8 mouse cellular contexts compared by ENCODE assay signal in the genomic region with DNA sequence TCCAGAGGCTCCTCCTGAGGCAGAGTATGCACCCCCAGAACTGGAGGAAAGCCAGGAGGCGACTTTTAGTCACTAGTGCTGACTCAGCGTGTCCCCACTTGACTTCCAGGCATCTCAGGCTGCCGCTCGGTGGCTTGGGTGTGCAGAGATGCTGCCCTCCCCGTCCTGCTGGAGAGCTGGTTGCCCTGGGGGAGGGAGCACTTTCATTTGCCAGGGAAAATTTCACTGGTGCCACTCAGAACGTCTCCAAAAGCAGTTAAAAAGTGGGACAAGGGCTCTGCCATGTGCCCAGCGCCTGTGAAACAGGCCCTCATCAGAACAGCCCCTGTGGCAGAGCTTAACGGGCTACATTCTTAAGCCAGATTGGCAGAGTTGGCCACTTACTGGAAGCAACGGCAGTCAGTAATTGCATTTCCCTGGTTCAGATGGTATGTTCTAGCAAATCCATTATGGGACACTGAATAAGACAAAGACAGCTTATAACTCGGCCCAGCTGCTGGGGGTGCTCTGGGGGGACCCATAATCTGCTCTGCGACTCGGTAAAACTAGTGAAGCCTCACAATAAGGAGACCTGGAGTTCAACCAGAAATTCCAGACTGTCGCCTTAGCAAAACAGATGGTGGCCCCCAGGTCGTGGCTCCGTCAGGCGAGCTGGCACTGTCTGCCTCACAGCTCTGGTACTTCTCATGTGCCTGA.
DNase-seq lines count a peak whose midpoint lies in the region; ATAC-seq lines count a peak whose summit lies in the region.

No protein-coding gene starts in this region.

- 34% methylated on average over 16 of the region's 16 CpGs for WGBS in kidney, embryonic 16.5 days
- WGBS in intestine, embryonic 16.5 days = 58% methylated on average over 16 of the region's 16 CpGs

- H3K4me1 ChIP-seq in kidney, embryonic 16.5 days (ENCODE audit: insufficient read depth, low read length) = peaks cover 52% of the 10 kb centered on the region
- H3K4me1 ChIP-seq in intestine, embryonic 16.5 days (ENCODE audit: control insufficient read depth, insufficient read depth, low read length) = peaks cover 27% of the 10 kb centered on the region

- DNase-seq in kidney, adult 11 months = peak; percentile 38
- peak; percentile 91 for DNase-seq in cerebellum, adult 11-12 months
- DNase-seq in kidney, postnatal 14 days = peak; percentile 80
- DNase-seq in lung, postnatal 14 days = peak; percentile 63
- DNase-seq in embryo, embryonic 10.5 days (ENCODE audit: low spot score) = no peak

- H3K9ac ChIP-seq in kidney, embryonic 16.5 days (replicated peaks; ENCODE audit: low read length) = no peak overlapping the region
- no peak overlapping the region for H3K9ac ChIP-seq in intestine, embryonic 16.5 days (ENCODE audit: low read depth, low read length)

- no peak overlapping the region for H3K27ac ChIP-seq in kidney, embryonic 16.5 days (ENCODE audit: low read length)
- H3K27ac ChIP-seq in intestine, embryonic 16.5 days (ENCODE audit: low read length) = no peak overlapping the region

- H3K9me3 ChIP-seq in kidney, embryonic 16.5 days (ENCODE audit: low read length) = no peaks in the 10 kb centered on the region
- H3K9me3 ChIP-seq in intestine, embryonic 16.5 days (ENCODE audit: control insufficient read depth, low read length) = no peaks in the 10 kb centered on the region

- H3K36me3 ChIP-seq in kidney, embryonic 16.5 days (ENCODE audit: insufficient read depth, low read length) = no peaks in the 10 kb centered on the region
- H3K36me3 ChIP-seq in intestine, embryonic 16.5 days (ENCODE audit: control insufficient read depth, insufficient read depth, low read length) = no peaks in the 10 kb centered on the region

- no peak overlapping the region for H3K4me2 ChIP-seq in kidney, embryonic 16.5 days (replicated peaks; ENCODE audit: low read depth, low read length)
- no peak overlapping the region for H3K4me2 ChIP-seq in intestine, embryonic 16.5 days (ENCODE audit: low read depth, low read length)

- no peak overlapping the region for H3K4me3 ChIP-seq in kidney, embryonic 16.5 days (ENCODE audit: low read length)
- no peak overlapping the region for H3K4me3 ChIP-seq in intestine, embryonic 16.5 days (ENCODE audit: low read length)

- no peaks in the 10 kb centered on the region for H3K27me3 ChIP-seq in kidney, embryonic 16.5 days (ENCODE audit: insufficient read depth, low read length)
- H3K27me3 ChIP-seq in intestine, embryonic 16.5 days (replicated peaks; ENCODE audit: control insufficient read depth, insufficient read depth, low read length) = no peaks in the 10 kb centered on the region

- no peak for ATAC-seq in kidney, embryonic 16.5 days (ENCODE audit: low FRiP score, low TSS enrichment)
- ATAC-seq in frontal cortex, adult (ENCODE audit: low TSS enrichment) = peak; percentile 64
- ATAC-seq in intestine, embryonic 16.5 days = no peak
